Mouse (Mus musculus) right cerebral cortex, postnatal 10 days (tissue): ENCODE measurements at regions not wholly inside any gene's neighbourhood (a gene's known extent, or its start where the extent isn't known, plus 50 kb on each side); places are given as distances from the start of the nearest gene placed in this dataset.
"Not testable (repeated sequence)": the region's sequence is repeated elsewhere in the genome, so short reads cannot be mapped to it uniquely, and the experiment has no call there.

ENCODE experiments used
- DNase-seq, 2 experiments: peaks; one replicate each; pipeline ENCODE4 v3.0.0; 2021; ENCODE audit warnings: low spot score in 2 of 2

DNA sequence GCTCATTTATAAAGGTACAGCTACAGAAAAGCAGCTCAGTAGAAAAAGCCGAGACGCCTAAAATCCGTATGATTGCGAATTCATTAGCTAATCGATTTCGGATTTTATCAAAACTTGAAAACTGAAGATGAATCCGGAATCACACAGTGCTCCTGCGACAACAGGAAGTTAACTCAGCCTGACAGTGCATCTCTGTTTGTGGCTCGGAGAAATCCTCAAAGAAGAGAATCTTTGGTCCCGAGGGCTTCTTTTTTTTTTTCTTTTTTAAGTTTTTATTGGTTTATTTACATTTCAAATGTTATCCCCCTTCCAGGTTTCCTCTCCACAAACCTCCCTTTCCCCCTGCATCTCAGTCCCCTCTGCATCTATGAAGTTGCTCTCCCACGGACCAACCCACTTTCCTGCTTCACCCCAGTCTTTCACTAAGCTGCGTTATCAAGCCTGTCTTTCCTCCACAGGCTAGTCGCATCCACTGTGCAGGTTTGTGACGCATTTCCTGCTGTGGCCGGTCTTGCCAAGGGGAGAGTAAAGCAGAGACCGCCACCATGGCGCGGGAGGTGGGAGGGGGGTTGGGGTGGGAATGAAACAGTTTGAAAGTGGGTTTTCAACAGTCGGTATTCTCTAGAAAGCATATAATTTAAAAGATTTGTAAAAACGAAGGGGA is 593.4 kb upstream of the Snrpn start:
- DNase-seq = peak; percentile 58 to 61

DNA sequence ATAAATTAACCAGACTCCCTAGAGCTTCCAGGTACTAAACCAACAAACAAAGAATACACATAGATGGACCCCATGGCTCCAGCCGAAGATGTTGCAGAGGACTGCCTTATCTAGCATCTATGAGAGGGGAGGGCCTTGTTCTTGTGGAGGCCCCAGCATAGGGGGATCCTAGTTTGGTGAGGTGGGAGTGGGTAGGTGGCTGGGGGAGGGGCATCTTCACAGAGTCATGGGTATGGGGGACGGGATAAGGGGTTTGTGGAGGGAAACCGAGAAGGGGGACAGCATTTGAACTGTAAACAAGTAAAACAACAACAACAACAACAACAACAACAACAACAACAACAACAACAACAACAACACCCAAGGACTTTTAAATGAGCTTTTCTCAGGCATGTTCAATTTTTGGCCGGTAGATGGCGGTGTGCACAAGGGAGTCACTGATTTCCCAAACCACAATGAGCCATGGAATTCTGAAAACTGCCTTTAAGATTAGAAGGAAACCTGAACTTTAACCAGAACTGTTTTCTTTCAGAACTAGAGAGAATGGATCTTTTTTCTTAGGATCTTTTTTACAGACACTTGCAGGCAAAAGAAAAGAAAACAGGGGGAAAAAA is 588.2 kb upstream of the Snrpn start:
- not testable (repeated sequence) for DNase-seq
